Mouse (Mus musculus) thymus, adult 18-20 months (tissue): ENCODE data around the gene Zbtb22.

ENCODE experiments used
- DNase-seq, 2 experiments: peaks; one replicate each; pipeline ENCODE4 v3.0.0; 2022; ENCODE audit warnings: mixed read lengths in 2 of 2

Gene Zbtb22

DNA sequence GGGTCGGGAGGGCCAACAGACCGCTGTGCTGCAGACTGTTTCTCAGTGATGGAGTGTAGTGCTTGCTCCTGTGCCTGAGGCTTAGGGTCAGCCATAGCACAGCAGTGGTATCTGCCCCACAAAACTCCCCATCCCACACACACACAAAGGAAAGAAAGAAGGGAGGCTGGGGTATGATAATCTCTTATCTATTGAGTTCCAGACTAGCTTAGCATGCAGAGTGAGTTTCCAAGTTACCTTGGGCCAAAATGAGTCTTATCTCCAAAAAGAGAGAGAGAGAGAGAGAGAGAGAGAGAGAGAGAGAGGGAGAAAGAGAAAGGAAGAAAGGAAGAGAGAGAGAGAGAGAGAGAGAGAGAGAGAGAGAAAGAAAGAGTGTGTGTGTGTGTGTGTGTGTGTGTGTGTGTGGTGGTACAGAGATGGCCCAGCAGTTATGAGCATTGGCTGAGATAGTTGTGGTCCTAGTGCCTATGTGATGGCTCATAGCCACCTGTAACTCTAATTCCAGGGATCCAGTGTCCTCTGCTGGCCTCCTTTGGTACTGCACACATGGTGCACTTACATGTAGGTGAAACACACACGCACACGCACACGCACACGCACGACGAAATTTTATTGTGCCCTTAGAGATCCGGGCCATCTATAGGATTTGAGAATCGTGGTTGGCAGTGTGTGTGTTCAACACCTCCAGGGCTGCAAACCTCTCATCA, 9.0 kb downstream of the Zbtb22 start:
- DNase-seq = no peak

GRCm38 (mm10) chr17:33925406-33926116, 9.9 kb downstream of the Zbtb22 start:
- DNase-seq = no peak

DNA sequence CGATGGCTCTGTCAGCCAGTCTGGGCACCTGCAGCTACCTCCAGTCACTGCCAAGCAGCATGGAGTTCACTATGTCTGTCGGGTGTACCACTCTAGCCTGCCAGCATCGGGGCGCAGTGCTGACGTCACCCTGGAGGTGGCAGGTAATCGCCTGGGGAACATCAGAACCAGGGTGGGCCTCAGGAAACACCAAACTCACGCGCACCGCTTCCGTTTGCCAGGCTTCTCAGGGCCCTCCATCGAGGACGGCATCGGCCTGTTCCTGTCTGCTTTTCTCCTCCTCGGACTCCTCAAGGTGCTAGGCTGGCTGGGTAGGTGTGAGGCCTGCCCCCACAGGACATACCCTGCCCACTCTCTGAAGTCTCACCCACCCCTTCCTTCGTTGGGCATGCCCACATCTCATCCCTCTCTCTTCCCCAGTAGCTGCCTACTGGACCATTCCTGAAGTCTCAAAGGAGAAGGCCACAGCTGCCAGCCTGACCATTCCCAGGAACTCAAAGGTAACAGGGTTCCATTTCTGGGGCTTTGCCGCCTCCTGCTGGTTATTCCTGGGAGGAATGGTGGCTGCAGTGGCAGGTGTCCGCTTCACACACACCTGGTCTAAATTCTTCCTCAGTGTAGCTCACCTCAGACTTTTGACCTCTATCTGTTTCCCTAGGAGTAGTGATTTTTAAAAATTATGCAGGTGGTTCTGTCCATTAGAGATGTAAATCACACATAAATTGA, 10.7 kb downstream of the Zbtb22 start:
- DNase-seq = no peak

DNA sequence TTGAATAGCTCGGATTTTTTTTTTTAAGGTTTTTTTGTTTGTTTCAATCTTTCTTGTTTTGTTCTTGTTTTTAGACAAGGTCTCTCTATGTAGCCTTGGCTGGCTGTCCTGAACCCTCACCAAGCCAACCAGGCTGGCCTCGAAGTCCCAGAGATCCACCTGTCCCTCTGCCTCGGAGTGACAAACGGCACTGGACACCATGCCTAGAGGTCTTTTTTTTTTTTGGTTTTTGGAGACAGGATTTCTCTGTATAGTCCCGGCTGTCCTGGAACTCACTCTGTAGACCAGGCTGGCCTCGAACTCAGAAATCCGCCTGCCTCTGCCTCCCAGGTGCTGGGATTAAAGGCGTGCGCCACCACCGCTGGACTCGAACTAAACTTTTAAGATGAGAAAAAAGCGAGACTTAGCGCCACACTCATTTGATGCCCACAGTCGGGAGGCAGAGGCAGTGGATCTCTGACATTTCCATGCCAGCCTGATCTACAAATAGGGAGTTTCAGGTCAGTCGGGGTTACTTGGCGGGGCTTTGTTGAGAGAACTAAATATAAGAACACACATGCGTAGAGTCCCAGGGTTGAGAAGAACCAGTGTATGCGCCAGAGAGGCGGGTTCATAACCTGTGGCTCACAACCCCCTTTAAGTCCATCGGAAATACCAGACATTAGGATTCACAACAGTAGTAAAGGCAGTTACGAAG, 12.7 kb downstream of the Zbtb22 start:
- DNase-seq = peak in 1 of 2 experiments; percentile 6

DNA sequence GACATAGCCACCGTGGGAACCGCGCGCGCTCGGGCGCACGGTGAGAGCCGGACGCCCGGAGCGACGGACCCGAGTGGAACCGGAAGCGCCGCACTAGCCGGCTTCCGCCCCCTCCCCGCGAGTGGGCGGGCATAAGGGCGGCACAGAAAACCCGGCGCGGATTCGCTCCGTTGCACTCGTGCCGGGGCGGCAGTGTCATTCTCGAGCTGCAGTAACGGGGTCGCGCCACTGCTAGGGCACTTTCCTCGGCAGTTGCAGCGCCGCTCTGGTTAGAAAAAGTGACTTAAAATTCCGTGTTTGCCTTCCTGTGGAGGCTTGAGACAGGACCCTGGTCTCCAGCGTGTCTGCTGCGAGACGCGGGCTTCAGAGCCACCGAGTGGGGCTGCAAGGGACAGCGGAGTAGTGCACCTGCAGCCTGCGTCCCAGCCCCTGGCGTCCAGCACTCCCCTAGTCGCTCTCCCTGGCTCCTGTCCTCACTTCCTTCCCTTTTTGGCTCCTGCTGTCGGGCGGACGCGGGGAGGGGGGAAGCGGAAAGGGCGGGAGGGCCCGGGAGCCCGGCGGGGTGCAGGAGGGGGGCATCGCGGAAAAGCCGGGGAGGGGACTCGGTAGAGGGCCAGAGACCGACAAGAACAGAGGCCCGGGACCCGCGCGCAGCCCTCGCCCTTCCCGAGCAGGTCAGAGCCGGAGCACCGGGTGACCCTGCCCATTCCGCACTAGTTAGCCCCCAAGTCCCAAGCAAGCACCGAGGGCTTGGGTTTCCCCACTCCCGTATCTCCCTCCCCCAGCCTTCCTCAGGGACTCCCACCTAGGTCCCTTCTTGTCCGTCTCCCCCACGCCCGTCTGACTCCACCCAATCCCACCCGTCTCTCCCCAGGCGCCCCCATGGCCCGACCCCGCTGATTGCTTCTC, 13.9 kb downstream of the Zbtb22 start, which contains the start of gene Rgl2:
Gene Rgl2, plus strand, starts transcription at position 173 of the 909 bp plus-strand sequence.
- DNase-seq = peak; percentile 86 to 87

DNA sequence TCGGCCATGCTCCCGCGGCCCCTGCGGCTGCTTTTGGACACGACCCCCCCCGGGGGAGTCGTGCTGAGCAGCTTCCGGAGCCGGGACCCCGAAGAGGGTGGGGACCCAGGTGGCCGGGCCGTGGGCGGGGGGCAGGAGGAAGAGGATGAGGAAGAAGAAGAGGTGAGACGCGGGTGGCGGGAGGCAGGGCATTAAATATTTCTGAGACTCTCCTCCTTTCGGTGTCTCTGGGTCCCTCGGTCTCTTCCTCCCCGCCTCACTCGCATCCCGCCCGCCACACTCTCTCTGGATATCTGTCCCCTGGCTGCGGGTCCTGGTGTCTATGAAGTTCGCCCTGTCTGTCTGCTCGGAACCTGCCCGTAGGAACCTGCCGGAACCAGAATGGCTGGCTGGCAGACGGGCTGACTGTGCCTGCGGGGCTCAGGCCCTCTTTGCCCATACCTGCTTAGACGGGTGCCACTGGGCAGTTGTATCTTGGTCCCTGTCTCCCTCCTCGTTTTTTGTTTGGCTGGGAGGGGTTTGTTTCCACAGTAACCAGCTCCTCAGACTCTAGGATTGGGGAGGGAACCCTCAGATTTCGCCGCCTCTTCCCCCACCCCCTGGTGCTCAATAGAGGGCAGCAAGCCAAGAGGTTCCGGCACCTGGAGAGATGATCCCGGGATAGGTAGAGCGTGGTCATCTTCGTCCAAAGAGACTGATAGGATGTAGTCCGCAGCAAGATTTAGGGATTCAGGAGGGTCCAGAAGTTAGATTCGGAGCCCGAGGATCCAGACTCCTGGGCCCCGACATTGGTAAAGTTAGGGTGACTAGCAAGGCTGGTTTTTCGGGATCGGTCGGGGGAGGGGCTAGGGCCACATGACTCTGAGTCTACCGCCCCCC, 14.8 kb downstream of the Zbtb22 start:
- DNase-seq = peak; percentile 74 to 80

DNA sequence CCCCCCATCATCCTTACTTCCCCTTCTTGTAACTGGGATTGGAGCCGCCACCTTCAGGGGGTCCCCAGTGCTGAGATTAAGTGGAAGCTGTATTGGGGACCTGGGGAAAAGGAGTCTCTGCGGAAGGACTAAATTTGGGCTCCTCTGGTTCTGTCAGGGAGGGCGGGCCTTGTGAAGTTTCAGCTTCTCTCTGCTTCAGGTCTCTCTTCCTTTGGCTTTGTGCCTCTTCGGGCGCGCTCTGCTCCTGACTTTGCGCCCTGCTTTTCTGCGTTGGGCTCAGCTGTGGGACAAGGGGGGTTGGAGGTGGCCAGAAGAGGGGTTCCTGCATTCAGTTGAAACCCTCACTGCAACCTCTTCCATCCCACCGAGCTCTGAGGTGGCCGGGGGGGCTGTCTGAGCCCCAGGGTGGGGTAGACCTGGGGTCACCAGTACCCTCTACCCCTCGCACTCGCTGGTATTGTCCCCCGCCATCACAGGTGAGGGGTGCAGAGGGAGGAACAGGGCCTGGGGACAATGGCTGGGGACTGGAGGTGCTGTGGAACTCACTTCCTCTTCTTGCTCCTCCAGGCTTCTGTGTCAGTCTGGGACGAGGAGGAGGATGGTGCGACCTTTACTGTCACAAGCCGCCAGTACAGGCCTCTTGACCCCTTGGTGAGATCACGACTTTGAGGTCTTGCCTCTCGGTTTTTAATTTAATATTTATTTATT, 15.6 kb downstream of the Zbtb22 start:
- peak in 1 of 2 experiments; percentile 32 for DNase-seq

DNA sequence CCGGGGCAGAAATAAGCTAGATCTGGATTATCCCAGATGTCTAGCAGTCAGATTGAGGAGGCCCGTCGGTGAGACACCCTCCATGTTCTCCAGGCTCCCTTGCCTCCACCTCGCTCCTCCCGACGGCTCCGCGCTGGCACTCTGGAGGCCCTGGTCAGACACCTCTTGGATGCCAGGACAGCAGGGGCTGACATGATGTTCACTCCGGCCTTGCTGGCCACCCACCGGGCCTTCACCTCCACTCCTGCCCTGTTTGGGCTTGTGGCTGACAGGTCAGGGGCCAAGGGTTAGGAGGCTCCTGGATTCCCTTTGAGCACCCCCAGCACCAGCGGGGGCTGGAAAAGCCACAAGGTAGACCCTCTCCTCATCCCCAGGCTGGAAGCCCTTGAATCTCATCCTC, 16.2 kb downstream of the Zbtb22 start:
- peak in 1 of 2 experiments; percentile 9 for DNase-seq

DNA sequence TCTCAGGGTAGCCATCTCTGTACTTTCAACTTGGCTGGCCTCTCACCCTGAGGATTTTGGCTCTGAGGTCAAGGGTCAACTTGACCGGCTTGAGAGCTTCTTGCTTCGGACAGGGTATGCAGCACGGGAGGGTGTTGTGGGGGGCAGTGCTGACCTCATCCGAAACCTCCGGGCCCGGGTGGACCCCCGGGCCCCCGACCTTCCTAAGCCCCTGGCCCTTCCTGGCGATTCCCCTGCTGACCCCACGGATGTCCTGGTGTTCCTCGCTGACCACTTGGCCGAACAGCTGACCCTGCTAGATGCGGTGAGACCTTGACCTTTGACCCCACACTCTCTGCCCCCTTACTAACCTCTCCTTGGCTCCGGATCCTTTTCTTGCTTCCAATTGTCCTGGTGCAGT, 16.7 kb downstream of the Zbtb22 start:
- peak in 1 of 2 experiments; percentile 14 for DNase-seq

DNA sequence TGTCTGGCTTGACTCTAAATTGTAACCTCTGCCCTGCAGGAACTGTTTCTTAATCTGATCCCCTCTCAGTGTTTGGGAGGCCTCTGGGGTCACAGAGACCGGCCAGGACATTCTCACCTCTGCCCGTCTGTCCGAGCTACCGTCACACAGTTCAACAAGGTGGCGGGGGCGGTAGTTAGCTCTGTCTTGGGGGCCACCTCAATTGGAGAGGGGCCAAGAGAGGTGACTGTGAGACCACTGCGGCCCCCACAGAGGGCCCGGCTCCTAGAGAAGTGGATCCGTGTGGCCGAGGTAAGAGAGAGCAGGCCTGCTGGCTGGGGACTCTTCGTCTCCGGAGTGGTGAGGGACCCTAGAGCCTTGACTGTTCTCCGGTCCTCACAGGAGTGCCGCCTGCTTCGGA, 17.3 kb downstream of the Zbtb22 start:
- peak in 1 of 2 experiments; percentile 5 for DNase-seq

- DNase-seq = no peak
Measured at GRCm38 (mm10) chr17:33935422-33936055, 19.8 kb downstream of the Zbtb22 start.

- DNase-seq = no peak
Measured at GRCm38 (mm10) chr17:33936993-33937392, 21.3 kb downstream of the Zbtb22 start.

- DNase-seq = no peak
Measured at GRCm38 (mm10) chr17:33938783-33939182, 23.1 kb downstream of the Zbtb22 start.

GRCm38 (mm10) chr17:33940206-33940805, 24.6 kb downstream of the Zbtb22 start, which contains the start of the genes Pfdn6 and Wdr46:
Gene Pfdn6, minus strand, starts transcription at chr17:33940343.
Gene Wdr46, plus strand, starts transcription at chr17:33940660.
- peak in 1 of 2 experiments; percentile 81 for DNase-seq

DNA sequence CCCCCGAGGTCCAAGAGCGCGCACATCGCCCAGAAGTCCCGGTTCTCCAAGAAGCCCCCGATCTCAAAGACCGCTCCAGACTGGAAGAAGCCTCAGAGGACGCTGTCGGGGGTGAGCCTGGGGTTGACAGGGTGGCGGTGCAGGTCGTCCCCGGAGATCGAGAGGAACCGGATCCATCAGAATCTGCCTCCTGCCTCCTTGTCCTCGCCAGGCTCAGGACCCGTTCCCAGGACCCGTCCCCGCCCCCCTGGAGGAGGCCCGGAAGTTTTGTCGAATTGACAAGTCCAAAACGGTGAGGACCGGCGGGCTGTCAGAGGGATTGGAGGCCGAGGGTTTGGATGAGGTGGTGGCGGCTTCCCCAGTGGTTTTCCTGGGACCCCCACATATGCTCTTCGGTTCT, 25.3 kb downstream of the Zbtb22 start:
- peak in 1 of 2 experiments; percentile 38 for DNase-seq

DNA sequence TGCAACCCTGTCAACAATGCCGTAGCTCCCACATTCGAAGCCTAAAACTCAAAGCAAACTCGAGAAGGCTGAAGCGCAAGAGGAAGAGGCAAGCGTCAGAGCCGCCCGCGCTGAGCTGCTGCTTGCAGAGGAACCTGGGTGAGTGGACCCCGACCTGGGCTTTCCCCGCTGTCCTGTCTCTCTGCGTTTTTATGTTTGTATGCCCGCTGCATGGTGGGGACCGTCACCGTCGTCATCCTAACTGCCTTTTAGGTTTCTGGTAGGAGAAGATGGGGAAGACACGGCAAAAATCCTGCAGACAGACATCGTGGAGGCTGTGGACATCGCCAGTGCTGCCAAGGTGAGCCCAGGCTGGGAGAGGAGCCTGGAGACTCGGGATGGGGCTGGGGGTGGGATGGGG, 25.7 kb downstream of the Zbtb22 start:
- DNase-seq = peak in 1 of 2 experiments; percentile 6

DNA sequence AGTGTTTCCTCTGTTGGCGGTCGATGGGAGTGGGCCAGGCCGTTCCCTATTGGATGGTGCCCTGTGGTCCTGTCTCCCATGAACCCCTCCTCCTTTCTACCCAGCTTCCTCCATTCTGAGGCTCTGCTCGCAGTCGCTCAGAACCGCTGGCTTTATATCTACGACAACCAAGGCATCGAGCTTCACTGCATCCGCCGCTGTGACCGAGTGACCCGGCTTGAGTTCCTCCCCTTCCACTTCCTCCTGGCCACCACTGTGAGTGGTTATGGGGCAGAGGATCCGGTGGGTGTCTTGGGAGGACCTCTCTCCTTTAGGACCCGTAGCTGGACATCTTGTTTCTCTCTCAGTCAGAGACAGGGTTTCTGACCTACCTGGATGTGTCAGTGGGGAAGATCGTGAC, 27.8 kb downstream of the Zbtb22 start:
- no peak for DNase-seq

DNA sequence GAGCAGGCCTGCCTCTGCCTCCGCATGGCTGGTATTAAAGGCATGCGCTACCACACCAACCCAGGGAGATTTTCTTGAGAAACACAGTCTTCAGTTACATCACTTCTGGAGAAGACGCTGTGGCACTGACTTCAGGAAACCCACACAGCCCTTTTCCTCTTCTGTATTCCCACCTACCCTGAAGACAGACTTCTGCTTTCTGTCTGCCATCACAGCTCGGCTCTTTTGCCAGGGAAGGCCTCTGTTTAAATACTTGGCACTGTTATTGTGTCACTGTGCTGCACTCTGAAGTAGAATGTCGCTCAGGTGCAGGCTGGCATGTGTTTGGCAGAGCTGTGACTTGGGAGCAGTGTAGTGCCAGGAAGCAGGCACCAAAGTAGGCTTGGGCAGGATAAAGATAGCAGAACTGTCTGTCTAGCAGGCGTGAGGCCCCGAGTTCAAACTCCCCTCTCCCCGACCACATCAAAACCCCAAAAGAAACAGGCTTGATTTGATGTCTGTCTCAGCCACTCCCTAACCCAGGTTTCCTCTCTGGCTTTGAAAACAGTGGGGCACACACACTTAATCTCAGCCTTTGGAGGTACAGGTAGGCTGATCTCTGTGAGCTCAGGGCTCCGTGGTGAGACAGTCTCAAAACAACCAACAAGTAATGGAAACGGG, 31.9 kb downstream of the Zbtb22 start:
- DNase-seq = no peak
